Mouse (Mus musculus) liver, embryonic 12.5 days (tissue): ENCODE results near the gene Cldn20. TPM values are rescaled to one million over a fixed set of nuclear protein-coding genes. Genes with fewer than 3 reads are reported as not detected.

Source experiments
- ATAC-seq: fragments of 200-750 bp; cut with Nextera tagmentation; 2 replicates; pipeline ENCODE4 v1.8.0; 2017; ENCODE audit warnings: moderate number of reproducible peaks, mild to moderate bottlenecking, moderate library complexity
- H3K27ac ChIP-seq: fragments of 300-500 bp; sonication (generic); 2 replicates; pipeline ENCODE4 v1.5.1; 2016; ENCODE audit warnings: mild to moderate bottlenecking
- H3K27me3 ChIP-seq: fragments of 300-500 bp; sonication (generic); replicated peaks from 2 replicates; pipeline ENCODE4 v1.6.1; 2016; ENCODE audit warnings: mild to moderate bottlenecking, moderate library complexity
- H3K36me3 ChIP-seq: fragments of 300-500 bp; sonication (generic); 2 replicates; pipeline ENCODE4 v1.6.1; 2016; ENCODE audit warnings: mild to moderate bottlenecking, moderate library complexity
- H3K4me1 ChIP-seq: fragments of 300-500 bp; sonication (generic); 2 replicates; pipeline ENCODE4 v1.6.1; 2016
- H3K4me2 ChIP-seq: fragments of 300-500 bp; sonication (generic); 2 replicates; pipeline ENCODE4 v1.6.1; 2016; ENCODE audit warnings: mild to moderate bottlenecking, moderate library complexity
- H3K4me3 ChIP-seq: fragments of 300-500 bp; sonication (generic); 2 replicates; pipeline ENCODE4 v1.5.1; 2016; ENCODE audit warnings: mild to moderate bottlenecking, moderate library complexity
- H3K9ac ChIP-seq: fragments of 300-500 bp; sonication (generic); 2 replicates; pipeline ENCODE4 v1.6.1; 2016; ENCODE audit warnings: mild to moderate bottlenecking, moderate library complexity
- H3K9me3 ChIP-seq: fragments of 300-500 bp; sonication (generic); replicated peaks from 2 replicates; pipeline ENCODE4 v1.6.1; 2016; ENCODE audit warnings: mild to moderate bottlenecking, moderate library complexity
- WGBS: fragments of 180-500 bp; shearing (Covaris S2); methylation state at CpG from one replicate; pipeline ENCODE4 v1.1.7; 2016; ENCODE audit not compliant: insufficient replicate concordance; 5-methylcytosine and 5-hydroxymethylcytosine counted together
- polyA plus RNA-seq: library from polyadenylated mRNA; unstranded; fragments of >200 nt; fragmentation: Nextera tagmentation; extraction: Ambion mirVana; gene quantifications from 2 replicates; pipeline ENCODE4 v1.2.1, GENCODE M21; 2016

The Cldn20 gene
- polyA plus RNA-seq, 1 experiment from 2014 or later, result not detected

- Histone ChIP-seq H3K4me1 (peaks cover 30% of the 10 kb centered on the region), H3K9ac (no peak overlapping the region), H3K27me3 (no peaks in the 10 kb centered on the region), H3K9me3 (no peaks in the 10 kb centered on the region), H3K4me3 (no peak overlapping the region), H3K27ac (no peak overlapping the region), H3K4me2 (no peak overlapping the region), H3K36me3 (peaks cover 10% of the 10 kb centered on the region)
- 74% methylated on average over 7 of the region's 7 CpGs for WGBS
- ATAC-seq, result no peak
Measured at GRCm38 (mm10) chr17:3530549-3530948, 1.8 kb upstream of the Cldn20 start.

- no peak overlapping the region for H3K4me2 ChIP-seq
- no peaks in the 10 kb centered on the region for H3K9me3 ChIP-seq
- no peak for ATAC-seq
- H3K4me3 ChIP-seq, result no peak overlapping the region
- no peak overlapping the region for H3K27ac ChIP-seq
- peaks cover 30% of the 10 kb centered on the region for H3K4me1 ChIP-seq
- peaks cover 12% of the 10 kb centered on the region for H3K36me3 ChIP-seq
- no peak overlapping the region for H3K9ac ChIP-seq
- no peaks in the 10 kb centered on the region for H3K27me3 ChIP-seq
- WGBS, result 78% methylated on average over 1 of the region's 1 CpGs
Measured at GRCm38 (mm10) chr17:3531641-3532040, 713 bp upstream of the Cldn20 start.

GRCm38 (mm10) chr17:3533425-3533824, 1.1 kb downstream of the Cldn20 start:
- no peak overlapping the region for H3K4me2 ChIP-seq
- H3K9ac ChIP-seq, result no peak overlapping the region
- no peaks in the 10 kb centered on the region for H3K9me3 ChIP-seq
- WGBS, result 19% methylated on average over 1 of the region's 1 CpGs
- no peak overlapping the region for H3K4me3 ChIP-seq
- no peak overlapping the region for H3K27ac ChIP-seq
- peaks cover 13% of the 10 kb centered on the region for H3K4me1 ChIP-seq
- ATAC-seq, result no peak
- H3K36me3 ChIP-seq, result peaks cover 15% of the 10 kb centered on the region
- no peaks in the 10 kb centered on the region for H3K27me3 ChIP-seq

- ATAC-seq, result no peak
- Histone ChIP-seq H3K27me3 (no peaks in the 10 kb centered on the region), H3K9me3 (no peaks in the 10 kb centered on the region), H3K4me2 (no peak overlapping the region), H3K9ac (no peak overlapping the region), H3K27ac (no peak overlapping the region), H3K36me3 (peaks cover 33% of the 10 kb centered on the region), H3K4me3 (no peak overlapping the region), H3K4me1 (no peaks in the 10 kb centered on the region)
- 70% methylated on average over 2 of the region's 2 CpGs for WGBS
Measured at GRCm38 (mm10) chr17:3540304-3540703, 8.0 kb downstream of the Cldn20 start.

GRCm38 (mm10) chr17:3541033-3541432, 8.7 kb downstream of the Cldn20 start:
- 69% methylated on average over 5 of the region's 5 CpGs for WGBS
- Histone ChIP-seq H3K9ac (no peak overlapping the region), H3K4me3 (no peak overlapping the region), H3K27me3 (no peaks in the 10 kb centered on the region), H3K4me2 (no peak overlapping the region), H3K27ac (no peak overlapping the region), H3K36me3 (peaks cover 29% of the 10 kb centered on the region), H3K4me1 (no peaks in the 10 kb centered on the region), H3K9me3 (no peaks in the 10 kb centered on the region)
- ATAC-seq, result no peak

GRCm38 (mm10) chr17:3547725-3548124, 15.4 kb downstream of the Cldn20 start:
- no peak overlapping the region for H3K4me2 ChIP-seq
- peaks cover 14% of the 10 kb centered on the region; the same call in 1 of the 2 replicates for H3K36me3 ChIP-seq
- no peaks in the 10 kb centered on the region for H3K27me3 ChIP-seq
- no peak for ATAC-seq
- no peak overlapping the region for H3K9ac ChIP-seq
- WGBS, result 59% methylated on average over 7 of the region's 7 CpGs
- H3K4me1 ChIP-seq, result no peaks in the 10 kb centered on the region
- no peaks in the 10 kb centered on the region for H3K9me3 ChIP-seq
- no peak overlapping the region for H3K27ac ChIP-seq
- H3K4me3 ChIP-seq, result no peak overlapping the region

- H3K36me3 ChIP-seq, result peaks cover 10% of the 10 kb centered on the region; the same call in 1 of the 2 replicates
- peak overlapping the region; percentile 87; the same call in 1 of the 2 replicates for H3K27ac ChIP-seq
- WGBS, result 35% methylated on average over 1 of the region's 1 CpGs
- H3K4me1 ChIP-seq, result peaks cover 23% of the 10 kb centered on the region
- no peak for ATAC-seq
- peak overlapping the region; percentile 85 for H3K4me2 ChIP-seq
- H3K9me3 ChIP-seq, result no peaks in the 10 kb centered on the region
- no peaks in the 10 kb centered on the region for H3K27me3 ChIP-seq
- peak overlapping the region; percentile 73 for H3K4me3 ChIP-seq
- H3K9ac ChIP-seq, result no peak overlapping the region
Measured at GRCm38 (mm10) chr17:3556251-3556650, 23.9 kb downstream of the Cldn20 start.

GRCm38 (mm10) chr17:3557331-3558311, 25.3 kb downstream of the Cldn20 start, which contains the start of gene Tfb1m:
Tfb1m (minus strand) TSS chr17:3557781.
- Histone ChIP-seq H3K4me1 (peaks cover 23% of the 10 kb centered on the region), H3K27ac (peak within 1 kb of the TSS; percentile 87), H3K4me2 (peak within 1 kb of the TSS; percentile 85), H3K9me3 (no peaks in the 10 kb centered on the region), H3K4me3 (peak within 1 kb of the TSS; percentile 73), H3K9ac (peak within 1 kb of the TSS; percentile 74), H3K36me3 (peaks cover 5% of the 10 kb centered on the region; the same call in 1 of the 2 replicates), H3K27me3 (no peaks in the 10 kb centered on the region)
- peak; percentile 99 for ATAC-seq
- WGBS, result under 1% methylated on average over 59 of the region's 60 CpGs

- H3K36me3 ChIP-seq, result peaks cover 5% of the 10 kb centered on the region; the same call in 1 of the 2 replicates
- H3K4me3 ChIP-seq, result peak overlapping the region; percentile 73
- H3K4me2 ChIP-seq, result peak overlapping the region; percentile 85
- peak overlapping the region; percentile 75 for H3K27ac ChIP-seq
- no peaks in the 10 kb centered on the region for H3K27me3 ChIP-seq
- 74% methylated on average over 9 of the region's 9 CpGs for WGBS
- H3K4me1 ChIP-seq, result peaks cover 23% of the 10 kb centered on the region
- ATAC-seq, result no peak
- no peaks in the 10 kb centered on the region for H3K9me3 ChIP-seq
- peak overlapping the region; percentile 46 for H3K9ac ChIP-seq
Measured at GRCm38 (mm10) chr17:3558356-3558870, 26.1 kb downstream of the Cldn20 start.

GRCm38 (mm10) chr17:3560534-3560933, 28.2 kb downstream of the Cldn20 start:
- Histone ChIP-seq H3K27me3 (no peaks in the 10 kb centered on the region), H3K4me2 (no peak overlapping the region), H3K27ac (no peak overlapping the region), H3K9ac (no peak overlapping the region), H3K4me1 (peaks cover 23% of the 10 kb centered on the region), H3K36me3 (no peaks in the 10 kb centered on the region), H3K9me3 (no peaks in the 10 kb centered on the region), H3K4me3 (no peak overlapping the region)
- no peak for ATAC-seq
- 43% methylated on average over 3 of the region's 3 CpGs for WGBS

GRCm38 (mm10) chr17:3562405-3562804, 30.1 kb downstream of the Cldn20 start:
- no peak overlapping the region for H3K27ac ChIP-seq
- no peaks in the 10 kb centered on the region for H3K9me3 ChIP-seq
- H3K27me3 ChIP-seq, result no peaks in the 10 kb centered on the region
- no peaks in the 10 kb centered on the region for H3K36me3 ChIP-seq
- 37% methylated on average over 8 of the region's 8 CpGs for WGBS
- peaks cover 8% of the 10 kb centered on the region for H3K4me1 ChIP-seq
- ATAC-seq, result no peak
- no peak overlapping the region for H3K4me2 ChIP-seq
- H3K9ac ChIP-seq, result no peak overlapping the region
- no peak overlapping the region for H3K4me3 ChIP-seq

- Histone ChIP-seq H3K4me2 (no peak overlapping the region), H3K4me3 (no peak overlapping the region)
- ATAC-seq, result no peak
Measured at GRCm38 (mm10) chr17:3570876-3571275, 38.5 kb downstream of the Cldn20 start.

More at GRCm38 (mm10) chr17:3570876-3571275, 38.5 kb downstream of the Cldn20 start:
- no peaks in the 10 kb centered on the region for H3K9me3 ChIP-seq
- no peaks in the 10 kb centered on the region for H3K4me1 ChIP-seq
- H3K27me3 ChIP-seq, result no peaks in the 10 kb centered on the region
- H3K9ac ChIP-seq, result no peak overlapping the region
- no peak overlapping the region for H3K27ac ChIP-seq
- no peaks in the 10 kb centered on the region for H3K36me3 ChIP-seq
- 5% methylated on average over 12 of the region's 12 CpGs for WGBS
